Mouse (Mus musculus) hindbrain, postnatal 0 days (tissue): Measurements from ENCODE around the gene Whrn. TPM values are rescaled to one million over a fixed set of nuclear protein-coding genes. Genes with fewer than 3 reads are reported as not detected.
A peak's percentile ranks its signal among the peaks of the same experiment; 100 is the strongest.

Experiments
- ATAC-seq: fragments of 200-750 bp; cut with Nextera tagmentation; 2 replicates; pipeline ENCODE4 v1.8.0; 2017; ENCODE audit warnings: mild to moderate bottlenecking, moderate TSS enrichment, moderate library complexity
- DNase-seq: peaks from one replicate; pipeline ENCODE4 v3.0.0-alpha.2; 2015; ENCODE audit warnings: low spot score
- H3K27ac ChIP-seq: fragments of 300-500 bp; sonication (generic); 2 replicates; pipeline ENCODE4 v1.5.1; 2014; ENCODE audit warnings: mild to moderate bottlenecking
- H3K27me3 ChIP-seq: fragments of 300-500 bp; sonication (generic); 2 replicates; pipeline ENCODE4 v1.6.1; 2014; ENCODE audit warnings: low read length, mixed read lengths; ENCODE audit not compliant: insufficient read depth
- H3K36me3 ChIP-seq: fragments of 300-500 bp; sonication (generic); 2 replicates; pipeline ENCODE4 v1.6.1; 2014; ENCODE audit warnings: low read length, mixed read lengths; ENCODE audit not compliant: insufficient read depth
- H3K4me1 ChIP-seq: fragments of 300-500 bp; sonication (generic); 2 replicates; pipeline ENCODE4 v1.6.1; 2014; ENCODE audit warnings: antibody characterized with exemption, low read length, mixed read lengths; ENCODE audit not compliant: insufficient read depth
- H3K4me2 ChIP-seq: fragments of 300-500 bp; sonication (generic); 2 replicates; pipeline ENCODE4 v1.6.1; 2014; ENCODE audit warnings: low read depth, mild to moderate bottlenecking, low read length, moderate library complexity, mixed read lengths
- H3K4me3 ChIP-seq: fragments of 300-500 bp; sonication (generic); 2 replicates; pipeline ENCODE4 v1.5.1; 2014; ENCODE audit warnings: low read length
- H3K9ac ChIP-seq: fragments of 300-500 bp; sonication (generic); replicated peaks from 2 replicates; pipeline ENCODE4 v1.6.1; 2014; ENCODE audit warnings: mild to moderate bottlenecking, low read length, moderate library complexity, mixed read lengths
- H3K9me3 ChIP-seq: fragments of 300-500 bp; sonication (generic); 2 replicates; pipeline ENCODE4 v1.6.1; 2016; ENCODE audit warnings: low read length, mixed read lengths
- CTCF ChIP-seq: IDR thresholded peaks from 2 replicates; pipeline ENCODE4 v1.5.1; 2016; ENCODE audit warnings: antibody characterized with exemption, control low read depth, low read depth
- WGBS: fragments of 180-500 bp; shearing (Covaris S2); extraction: QIAGEN DNeasy Blood & Tissue Kit; methylation state at CpG from one replicate; pipeline ENCODE4 v1.1.7; 2014; 5-methylcytosine and 5-hydroxymethylcytosine counted together
- polyA plus RNA-seq: library from polyadenylated mRNA; unstranded; fragments of >200 nt; fragmentation: Nextera tagmentation; extraction: Ambion mirVana; gene quantifications from 2 replicates; pipeline ENCODE4 v1.2.1, GENCODE M21; 2015
- total RNA-seq: library from RNA; depleted of rRNA; stranded (reverse); fragments of >200 nt; gene quantifications from 2 replicates; pipeline ENCODE4 v1.2.3, GENCODE M21; 2014

Gene Whrn
- total and polyA plus RNA-seq, 2 experiments from 2014 or later: 4.7 to 34.6 TPM

DNA sequence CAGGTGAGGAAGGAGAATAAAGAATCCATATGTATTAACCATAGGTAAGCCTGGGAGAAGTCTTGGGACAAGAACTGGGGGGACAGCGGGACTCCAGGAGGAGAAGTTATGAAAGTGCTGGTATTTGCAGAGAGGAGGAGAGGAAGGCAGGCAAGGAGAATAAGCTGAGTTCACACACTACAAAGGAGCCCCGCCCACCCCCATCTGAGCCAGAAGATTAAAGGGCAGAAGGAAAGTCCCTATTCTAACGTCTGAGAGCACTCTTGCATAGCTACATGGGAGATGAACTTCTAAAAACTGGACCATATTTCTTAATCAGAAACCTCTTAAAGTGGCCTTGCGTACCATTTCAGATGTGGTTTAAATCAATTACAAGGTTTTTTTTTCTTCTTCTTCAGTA, 9.3 kb downstream of the Whrn start:
- no peak overlapping the region for H3K4me3 ChIP-seq
- H3K27me3 ChIP-seq: no peaks in the 10 kb centered on the region
- H3K9ac ChIP-seq: no peak overlapping the region
- H3K27ac ChIP-seq: no peak overlapping the region
- no peak overlapping the region for H3K4me2 ChIP-seq
- WGBS: 54% methylated on average over 4 of the region's 4 CpGs
- H3K4me1 ChIP-seq: 0 out of 2 replicates have a peak, but pooled peaks cover 3% of the 10 kb centered on the region
- no peak for TF ChIP-seq CTCF
- no peak for DNase-seq
- H3K9me3 ChIP-seq: no peaks in the 10 kb centered on the region
- no peaks in the 10 kb centered on the region for H3K36me3 ChIP-seq
- no peak for ATAC-seq

DNA sequence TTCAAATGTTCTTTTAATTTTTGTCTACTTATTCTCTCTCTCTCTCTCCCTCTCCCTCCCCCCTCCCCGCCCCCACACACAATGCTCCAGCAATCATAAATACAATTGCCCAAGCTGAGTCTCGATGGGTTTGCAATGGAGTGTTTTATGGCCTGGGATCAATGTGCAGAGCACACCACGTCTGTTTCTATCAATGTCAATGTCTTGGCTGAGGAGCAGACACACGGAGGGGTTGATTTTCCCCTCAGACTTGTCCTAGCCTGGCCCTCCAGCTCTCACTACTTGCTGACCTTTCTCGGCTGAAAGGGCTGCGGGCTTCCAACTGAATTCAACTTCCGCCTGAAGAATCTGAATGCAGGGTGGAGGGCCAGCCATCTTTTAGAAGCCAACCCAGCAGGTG, 12.1 kb downstream of the Whrn start:
- ATAC-seq (no peak), DNase-seq (no peak)
- no peak for TF ChIP-seq CTCF
- Histone ChIP-seq H3K4me1 (0 out of 2 replicates have a peak, but pooled peaks cover 3% of the 10 kb centered on the region), H3K9ac (no peak overlapping the region), H3K27ac (no peak overlapping the region), H3K4me3 (no peak overlapping the region), H3K4me2 (no peak overlapping the region), H3K36me3 (no peaks in the 10 kb centered on the region), H3K9me3 (no peaks in the 10 kb centered on the region), H3K27me3 (no peaks in the 10 kb centered on the region)
- WGBS: 49% methylated on average over 7 of the region's 7 CpGs

DNA sequence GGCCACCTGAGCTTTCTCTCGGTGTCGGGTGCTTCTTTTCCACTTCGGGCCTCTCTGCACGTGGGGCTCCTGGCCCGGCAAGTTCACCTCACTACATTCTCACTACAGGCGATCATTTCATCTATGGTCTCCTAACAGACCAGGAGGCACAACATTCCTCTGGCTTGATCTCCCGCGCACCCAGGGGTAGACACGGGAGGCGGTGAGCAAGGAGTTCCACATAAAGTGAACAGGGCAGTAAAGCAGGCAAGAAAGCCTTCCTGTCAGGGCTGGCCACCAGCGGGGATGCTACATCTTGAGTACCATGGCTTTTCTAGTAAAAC, 15.0 kb downstream of the Whrn start:
- Histone ChIP-seq H3K9me3 (no peaks in the 10 kb centered on the region), H3K36me3 (no peaks in the 10 kb centered on the region), H3K27ac (no peak overlapping the region), H3K27me3 (no peaks in the 10 kb centered on the region), H3K4me1 (0 out of 2 replicates have a peak, but pooled peaks cover 3% of the 10 kb centered on the region), H3K4me2 (no peak overlapping the region), H3K4me3 (no peak overlapping the region), H3K9ac (no peak overlapping the region)
- no peak for TF ChIP-seq CTCF
- ATAC-seq: no peak
- DNase-seq: no peak
- 49% methylated on average over 11 of the region's 11 CpGs for WGBS

DNA sequence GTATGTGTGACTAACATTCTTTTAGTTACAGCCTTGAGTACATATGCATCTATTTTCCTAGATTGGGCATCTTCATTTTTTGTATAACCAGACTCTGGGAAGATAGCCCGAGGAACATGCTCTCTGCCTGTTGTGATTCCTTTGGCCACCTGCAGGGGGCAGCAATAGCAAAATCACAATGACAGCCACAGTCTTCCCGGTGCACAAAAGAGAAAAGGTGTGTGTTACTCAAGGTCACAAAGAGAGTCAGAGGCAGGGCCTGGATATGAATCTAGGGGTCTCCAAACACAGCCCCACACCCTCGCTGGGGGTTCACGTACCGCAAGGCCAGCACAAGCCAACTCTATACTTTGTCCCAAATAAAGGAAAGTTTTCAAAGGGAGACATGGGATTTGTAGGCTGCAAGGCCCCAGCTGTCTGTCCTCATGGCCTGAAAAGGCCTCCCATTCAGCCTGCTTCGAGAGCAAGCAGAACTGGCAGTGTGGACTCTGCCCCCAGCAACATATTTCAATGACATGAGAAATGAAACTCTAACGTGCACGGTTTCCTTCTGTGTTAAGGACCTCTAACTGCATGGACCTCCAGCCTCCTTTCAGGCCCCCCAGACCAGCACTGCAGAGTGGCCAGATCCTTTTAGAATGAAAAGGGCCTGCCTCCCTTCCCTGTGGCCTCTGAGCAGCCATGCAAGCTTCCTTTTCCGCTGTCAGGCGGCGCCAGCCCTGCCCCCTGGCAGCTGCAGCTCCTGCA, 15.5 kb downstream of the Whrn start:
- H3K27ac ChIP-seq: no peak overlapping the region
- WGBS: 35% methylated on average over 11 of the region's 11 CpGs
- no peak overlapping the region for H3K9ac ChIP-seq
- H3K4me3 ChIP-seq: no peak overlapping the region
- H3K27me3 ChIP-seq: no peaks in the 10 kb centered on the region
- H3K36me3 ChIP-seq: no peaks in the 10 kb centered on the region
- TF ChIP-seq CTCF: peak; percentile 85
- H3K9me3 ChIP-seq: no peaks in the 10 kb centered on the region
- H3K4me2 ChIP-seq: no peak overlapping the region
- ATAC-seq: peak; percentile 22
- DNase-seq: peak; percentile 68
- H3K4me1 ChIP-seq: 0 out of 2 replicates have a peak, but pooled peaks cover 3% of the 10 kb centered on the region

DNA sequence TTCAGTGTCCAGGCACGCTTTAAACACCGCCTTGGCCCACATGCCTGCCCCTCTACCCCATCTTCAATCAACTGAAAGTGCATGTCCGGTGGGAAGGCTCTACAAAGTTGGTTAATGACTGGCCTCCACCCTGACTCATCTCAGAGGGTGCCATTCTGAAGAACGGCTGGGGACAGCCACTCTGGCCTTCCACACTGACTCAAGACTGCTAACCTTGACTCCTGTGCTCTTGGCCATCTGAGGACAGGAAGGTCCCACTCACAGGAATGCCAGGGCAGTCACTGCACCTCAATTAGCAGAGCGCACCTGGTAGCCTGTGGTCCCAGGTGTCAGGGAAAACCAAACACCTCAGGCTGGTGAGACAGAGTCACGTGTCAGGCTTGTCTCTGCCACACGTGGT, 17.8 kb downstream of the Whrn start:
- TF ChIP-seq CTCF: no peak
- H3K36me3 ChIP-seq: no peaks in the 10 kb centered on the region
- ATAC-seq (no peak), DNase-seq (no peak)
- H3K27ac ChIP-seq: no peak overlapping the region
- 86% methylated on average over 7 of the region's 7 CpGs for WGBS
- H3K4me1 ChIP-seq: no peaks in the 10 kb centered on the region
- no peak overlapping the region for H3K4me3 ChIP-seq
- H3K9ac ChIP-seq: no peak overlapping the region
- H3K27me3 ChIP-seq: no peaks in the 10 kb centered on the region
- H3K9me3 ChIP-seq: no peaks in the 10 kb centered on the region
- no peak overlapping the region for H3K4me2 ChIP-seq

DNA sequence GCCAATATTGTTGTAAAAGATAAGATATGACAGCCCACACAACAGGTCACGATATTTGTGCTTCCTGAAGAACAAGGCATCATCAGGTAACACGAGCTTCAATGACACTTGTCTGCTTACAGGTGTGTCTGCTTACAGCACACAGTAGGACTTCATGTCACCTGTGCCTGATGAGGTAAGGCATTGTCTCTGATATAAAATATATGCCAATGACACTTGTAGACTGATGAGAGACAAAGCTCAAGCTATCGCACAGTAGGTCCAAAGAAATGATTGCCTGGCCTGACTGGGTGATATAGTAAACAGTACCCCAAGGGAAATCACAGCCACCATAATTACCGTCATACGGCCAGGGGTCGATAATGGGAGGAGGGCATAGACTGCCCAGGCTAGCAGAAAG, 18.9 kb downstream of the Whrn start:
- DNase-seq (no peak), ATAC-seq (no peak)
- WGBS: 98% methylated on average over 6 of the region's 6 CpGs
- TF ChIP-seq CTCF: no peak
- Histone ChIP-seq H3K27me3 (no peaks in the 10 kb centered on the region), H3K27ac (no peak overlapping the region), H3K4me3 (no peak overlapping the region), H3K9me3 (no peaks in the 10 kb centered on the region), H3K36me3 (no peaks in the 10 kb centered on the region), H3K4me1 (no peaks in the 10 kb centered on the region), H3K4me2 (no peak overlapping the region), H3K9ac (no peak overlapping the region)

DNA sequence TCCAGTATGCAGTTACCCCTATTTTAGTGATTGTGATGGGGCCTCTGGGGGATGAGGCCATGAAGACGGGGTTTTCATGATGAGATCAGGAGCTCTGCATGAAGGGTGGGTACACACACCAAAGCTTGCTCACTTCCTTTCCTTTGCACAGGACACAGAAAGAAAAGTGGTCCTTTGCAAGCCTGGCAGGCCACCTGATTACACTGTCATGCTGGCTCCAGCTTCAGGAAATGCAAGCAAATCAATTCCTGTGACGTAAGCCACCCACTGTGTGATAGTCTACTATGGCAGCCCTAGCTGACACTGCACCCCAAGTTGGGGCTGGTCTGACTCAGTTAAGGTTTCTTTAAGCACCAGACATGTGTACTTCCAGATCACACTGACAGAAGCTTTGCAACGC, 20.6 kb downstream of the Whrn start:
- H3K9ac ChIP-seq: no peak overlapping the region
- no peaks in the 10 kb centered on the region for H3K9me3 ChIP-seq
- no peak overlapping the region for H3K4me3 ChIP-seq
- no peak for ATAC-seq
- no peak for DNase-seq
- H3K27me3 ChIP-seq: no peaks in the 10 kb centered on the region
- 58% methylated on average over 3 of the region's 3 CpGs for WGBS
- H3K4me2 ChIP-seq: no peak overlapping the region
- TF ChIP-seq CTCF: no peak
- H3K36me3 ChIP-seq: no peaks in the 10 kb centered on the region
- no peaks in the 10 kb centered on the region for H3K4me1 ChIP-seq
- no peak overlapping the region for H3K27ac ChIP-seq
